Mouse (Mus musculus): ENCODE results near the gene Isl2.

Gene Isl2

GRCm38 (mm10) chr9:55538377-55538776 lies at the start of gene Isl2:
TSS of gene Isl2 (plus strand) at chr9:55538672.
- no peak for DNase-seq (ENCODE audit: low spot score in 2 of 2)

GRCm38 (mm10) chr9:55507922-55508321 lies 30.6 kb upstream of the Isl2 start:
- DNase-seq (ENCODE audit: low spot score in 2 of 2): no peak

DNA sequence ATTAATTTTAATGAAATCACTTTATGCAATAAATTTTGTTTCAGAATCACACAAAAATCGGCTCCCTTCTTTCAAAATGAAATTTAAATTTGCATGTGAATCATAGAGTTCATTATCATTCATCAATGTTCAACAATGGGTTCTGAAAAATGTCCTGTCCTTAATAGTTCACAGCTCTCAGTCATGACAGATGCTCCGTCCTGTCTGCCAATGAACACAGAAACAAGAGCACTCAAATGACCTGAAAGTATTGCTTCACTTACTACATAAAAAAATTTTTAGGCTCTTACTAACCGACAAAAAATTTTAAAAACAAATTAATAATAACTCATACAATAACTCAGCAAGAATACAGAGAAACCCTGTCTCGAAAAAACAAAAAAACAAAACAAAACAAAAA lies 29.8 kb upstream of the Isl2 start:
- DNase-seq (ENCODE audit: low spot score in 2 of 2): no peak

DNA sequence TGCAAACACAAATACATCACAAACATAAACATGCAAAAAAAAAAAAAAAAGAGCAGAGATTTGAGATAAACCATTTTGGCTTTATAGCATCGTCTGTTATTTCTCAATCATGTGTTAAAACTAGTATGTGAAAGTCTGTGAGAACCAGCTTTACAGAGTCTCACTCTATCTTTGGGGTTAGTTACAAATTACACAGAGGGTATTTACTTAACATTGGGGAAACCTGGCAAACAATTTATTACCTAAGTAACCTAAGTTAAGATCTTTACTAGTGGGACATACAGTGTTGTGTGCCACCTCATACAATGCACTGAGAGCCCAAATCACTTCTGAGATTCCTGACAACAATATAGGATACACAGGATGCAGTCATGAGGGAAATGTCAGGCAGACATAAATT lies 28.7 kb upstream of the Isl2 start:
- DNase-seq (ENCODE audit: low spot score in 2 of 2): no peak

- no peak for DNase-seq (ENCODE audit: low spot score in 2 of 2)
Measured at GRCm38 (mm10) chr9:55510651-55511235, 27.7 kb upstream of the Isl2 start.

- peak in 1 of 2 experiments; percentile 67 for DNase-seq (ENCODE audit: low spot score in 2 of 2)
Measured at GRCm38 (mm10) chr9:55511521-55511993, 26.9 kb upstream of the Isl2 start.

DNA sequence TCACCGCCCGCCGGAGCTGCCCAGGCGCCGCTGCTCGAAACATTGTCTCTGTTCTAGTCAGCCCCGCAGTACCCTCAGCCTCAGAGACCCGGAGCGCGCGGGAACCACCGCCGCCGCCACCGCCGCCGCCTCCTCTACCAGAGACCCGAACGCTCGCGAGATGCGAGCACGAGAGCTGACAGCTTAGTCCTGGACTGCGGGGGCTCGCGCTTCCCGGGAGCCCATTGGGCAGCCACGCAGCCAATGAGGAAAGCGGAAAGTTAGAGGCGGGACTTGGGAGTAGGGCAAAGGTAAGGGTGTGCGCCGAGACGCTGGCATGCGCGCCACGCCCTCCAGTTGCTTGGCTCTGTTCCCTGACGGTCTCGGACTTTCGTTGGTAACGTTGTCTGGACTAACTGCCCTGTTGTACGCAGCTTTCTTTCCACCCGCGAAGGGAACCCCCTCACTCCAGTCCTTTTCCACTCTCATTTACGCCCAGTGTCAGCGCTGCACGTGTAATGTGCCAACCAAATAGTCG lies 26.4 kb upstream of the Isl2 start, which contains the start of gene Etfa:
Gene Etfa (minus strand): TSS at position 217 of the 517 bp plus-strand sequence.
- peak; percentile 92 to 94 for DNase-seq (ENCODE audit: low spot score in 2 of 2)

DNA sequence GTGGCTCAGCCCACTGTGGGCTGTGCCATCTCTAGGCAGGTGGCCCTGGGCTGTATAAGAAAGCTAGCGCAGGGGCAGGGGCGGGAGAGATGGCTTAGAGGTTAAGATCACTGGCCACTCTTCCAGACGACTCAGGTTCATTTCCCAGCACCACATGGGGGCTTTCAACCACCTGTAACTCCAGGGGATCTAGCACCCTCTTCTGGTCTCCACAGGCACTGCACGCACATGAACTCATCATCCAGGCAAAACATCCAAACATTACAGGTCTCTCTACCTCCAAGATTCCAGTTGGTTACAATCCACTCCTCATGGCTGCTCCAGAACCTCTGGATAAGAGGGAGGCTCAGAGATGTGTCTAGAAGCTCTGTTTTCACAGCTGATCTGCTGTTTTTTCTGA lies 12.8 kb upstream of the Isl2 start:
- DNase-seq (ENCODE audit: low spot score in 2 of 2): no peak

DNA sequence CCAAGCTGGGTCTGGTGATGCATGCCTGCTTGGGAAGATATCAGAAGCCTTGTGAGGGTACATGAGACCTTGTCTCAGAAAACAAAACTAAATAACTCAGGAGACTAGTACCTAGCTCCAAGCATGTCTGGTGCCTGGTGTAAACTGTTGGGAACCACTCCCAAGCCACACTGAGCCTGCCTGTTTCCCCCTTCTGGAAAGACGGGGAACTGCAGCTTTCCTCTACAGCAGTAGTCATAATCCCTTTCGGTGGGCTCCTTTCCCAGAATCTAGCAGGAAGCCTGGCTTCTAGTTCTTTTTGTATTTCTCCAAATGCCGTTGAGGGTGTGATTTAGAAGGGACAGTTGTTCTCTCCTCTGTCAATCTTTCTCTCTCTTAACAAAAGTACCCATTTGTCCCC lies 2.6 kb upstream of the Isl2 start:
- peak in 1 of 2 experiments; percentile 32 for DNase-seq (ENCODE audit: low spot score in 2 of 2)

DNA sequence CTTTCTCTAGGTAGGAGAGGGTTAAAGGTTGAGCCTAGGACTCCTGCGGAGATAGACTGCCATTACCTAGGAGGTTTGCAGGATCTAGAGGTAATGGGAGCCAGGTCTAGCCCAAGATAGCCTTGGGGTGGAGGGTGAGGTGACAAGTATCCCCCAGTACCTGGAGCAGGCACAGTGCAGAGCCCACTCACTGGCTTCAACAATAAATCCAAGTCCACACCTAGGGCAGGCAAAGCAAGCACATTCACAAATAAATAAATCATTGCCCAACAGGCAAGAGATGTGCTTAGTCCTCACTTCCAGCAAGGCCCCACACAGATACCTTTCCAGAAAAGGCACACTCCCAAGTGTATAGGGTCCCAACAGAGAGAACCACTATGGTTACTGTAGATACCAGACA lies 534 bp downstream of the Isl2 start:
- DNase-seq (ENCODE audit: low spot score in 2 of 2): no peak

DNA sequence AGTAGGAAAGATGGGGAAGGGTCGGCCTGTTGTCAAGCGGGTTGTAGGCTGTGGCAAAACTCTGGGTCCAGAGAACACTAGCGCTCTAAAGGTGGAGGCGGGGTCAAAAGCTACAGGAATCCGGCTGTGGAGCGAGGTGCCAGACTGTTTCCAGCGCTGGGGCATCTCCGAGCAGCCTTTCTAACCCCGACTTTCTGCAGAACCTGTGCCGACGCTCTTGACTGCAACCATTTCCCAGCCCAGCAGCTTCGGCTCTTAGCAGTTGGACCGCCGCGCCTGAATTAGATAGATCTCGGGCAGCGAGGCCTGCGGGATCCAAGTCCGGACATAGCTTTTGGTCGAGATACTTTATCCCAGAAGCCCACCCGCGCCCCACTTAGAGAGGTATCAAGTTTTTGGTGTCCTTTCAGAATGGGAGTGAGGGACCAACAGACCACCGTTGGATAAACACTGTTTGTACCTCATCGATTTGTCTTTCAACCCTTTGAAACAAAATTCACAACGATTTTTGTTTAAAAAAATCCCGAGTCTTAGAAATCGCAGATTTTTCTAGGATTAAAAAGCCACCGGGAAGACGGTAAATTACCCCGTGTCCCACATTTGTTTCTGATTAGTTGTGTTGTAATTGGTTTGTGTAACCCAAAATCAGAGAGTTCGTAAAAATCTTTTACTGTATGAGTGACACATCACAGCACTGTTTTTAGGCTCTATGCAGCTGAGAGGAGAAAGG lies 1.4 kb downstream of the Isl2 start:
- DNase-seq (ENCODE audit: low spot score in 2 of 2): no peak

DNA sequence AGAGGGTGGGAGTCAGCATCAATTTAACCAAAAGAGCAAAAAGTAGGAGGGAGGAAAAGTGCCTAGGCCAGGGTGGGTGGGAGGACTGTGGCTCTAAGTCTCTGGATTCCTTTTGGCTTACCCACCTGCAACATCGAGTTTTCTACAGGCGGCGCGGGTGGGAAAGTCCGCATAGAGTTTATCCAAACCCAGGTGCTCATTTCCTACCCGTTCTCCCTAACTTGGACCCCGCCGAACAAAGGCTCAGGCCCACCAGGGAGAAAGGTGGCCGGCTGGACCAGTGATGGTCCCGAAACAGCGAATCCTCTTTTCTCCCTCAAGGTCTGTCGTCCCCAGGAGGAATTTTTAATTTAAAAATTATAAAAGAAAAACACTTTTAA lies 1.9 kb downstream of the Isl2 start:
- DNase-seq (ENCODE audit: low spot score in 2 of 2): no peak

DNA sequence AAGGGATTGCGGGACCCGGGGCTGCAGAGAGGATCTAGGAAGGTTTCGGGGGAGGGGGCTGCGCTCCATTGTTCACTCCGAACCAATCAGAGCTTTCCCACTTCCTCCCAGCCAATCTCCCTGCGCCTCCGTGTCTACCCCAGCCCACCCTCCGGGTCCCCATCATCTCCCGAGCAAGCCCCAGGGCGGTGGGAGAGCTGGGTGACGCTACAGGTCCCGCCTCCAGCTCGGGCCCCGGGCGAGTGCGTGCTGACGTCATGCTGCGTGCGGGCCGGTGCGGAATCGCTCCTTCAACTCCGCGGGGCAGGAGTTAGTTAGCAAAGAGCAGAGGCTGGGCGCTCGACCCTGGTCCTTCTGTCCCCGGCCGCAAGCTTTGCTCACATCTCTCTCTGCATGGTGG lies 2.4 kb downstream of the Isl2 start:
- DNase-seq (ENCODE audit: low spot score in 2 of 2): peak in 1 of 2 experiments; percentile 47

DNA sequence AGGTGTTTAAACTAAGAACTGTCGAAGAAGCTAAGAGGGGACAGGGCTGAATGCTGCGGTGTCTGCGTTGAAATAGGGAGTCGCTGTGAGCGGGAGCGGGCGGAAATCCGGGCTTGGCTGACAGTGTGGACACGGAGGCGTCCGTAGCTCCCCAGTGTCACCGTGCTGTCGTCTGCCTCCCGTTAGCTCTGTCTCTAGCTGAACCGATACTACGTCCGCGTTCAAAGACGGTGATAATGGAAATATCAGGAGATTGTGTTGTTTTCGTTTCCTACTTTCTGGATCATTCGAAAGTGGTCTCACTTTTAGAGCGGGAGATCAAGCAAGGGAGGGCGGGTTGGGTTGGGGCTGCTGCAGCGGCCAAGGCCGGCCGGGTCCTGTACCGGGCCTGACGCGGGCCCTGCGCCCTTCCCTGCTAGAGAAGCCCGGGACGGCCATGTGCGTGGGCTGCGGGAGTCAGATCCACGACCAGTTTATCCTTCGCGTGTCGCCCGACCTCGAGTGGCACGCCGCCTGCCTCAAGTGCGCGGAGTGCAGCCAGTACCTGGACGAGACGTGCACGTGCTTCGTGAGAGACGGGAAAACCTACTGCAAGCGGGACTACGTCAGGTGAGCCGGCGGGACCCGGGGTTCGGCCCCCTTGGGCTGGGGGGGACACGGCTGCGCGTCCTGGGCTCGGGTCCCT lies 3.4 kb downstream of the Isl2 start:
- DNase-seq (ENCODE audit: low spot score in 2 of 2): no peak

DNA sequence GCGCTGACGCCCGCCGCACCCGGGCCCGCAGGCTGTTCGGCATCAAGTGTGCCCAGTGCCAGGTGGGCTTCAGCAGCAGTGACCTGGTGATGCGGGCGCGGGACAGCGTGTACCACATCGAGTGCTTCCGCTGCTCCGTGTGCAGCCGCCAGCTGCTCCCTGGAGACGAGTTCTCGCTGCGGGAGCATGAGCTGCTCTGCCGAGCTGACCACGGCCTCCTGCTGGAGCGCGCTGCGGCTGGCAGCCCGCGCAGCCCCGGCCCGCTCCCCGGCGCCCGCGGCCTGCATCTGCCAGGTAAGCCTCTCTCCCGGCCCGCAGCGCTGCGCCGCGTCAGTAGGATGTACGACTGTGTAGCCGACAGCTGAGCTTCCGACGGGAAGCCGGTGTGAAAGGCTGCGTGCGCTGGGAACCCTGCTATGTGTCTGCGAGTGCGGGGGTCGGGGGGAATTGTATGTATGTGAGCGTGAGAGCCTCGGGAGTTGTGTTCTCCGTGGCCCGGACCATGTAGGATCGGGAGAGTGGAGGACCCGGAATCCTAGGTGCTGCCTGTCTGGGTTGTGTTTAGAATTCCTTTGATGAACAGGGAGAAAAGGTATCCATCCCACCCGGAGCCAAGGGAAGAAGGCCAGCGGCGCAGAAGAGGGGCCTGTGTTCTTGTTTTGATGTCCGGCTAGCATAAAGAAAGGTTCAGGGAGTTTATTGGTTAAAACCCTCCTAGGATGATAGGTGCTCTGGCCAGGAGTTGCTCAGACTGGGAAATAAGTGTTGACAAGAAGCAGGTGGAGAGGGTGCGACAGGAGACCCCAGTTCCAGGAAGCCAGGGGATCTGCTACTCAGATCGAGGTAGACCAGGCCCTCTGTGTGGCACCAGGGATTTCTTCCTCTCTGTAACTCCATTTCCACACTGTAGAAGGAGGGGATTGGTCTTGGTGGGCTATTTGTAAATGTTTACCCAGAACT lies 4.2 kb downstream of the Isl2 start:
- DNase-seq (ENCODE audit: low spot score in 2 of 2): no peak

DNA sequence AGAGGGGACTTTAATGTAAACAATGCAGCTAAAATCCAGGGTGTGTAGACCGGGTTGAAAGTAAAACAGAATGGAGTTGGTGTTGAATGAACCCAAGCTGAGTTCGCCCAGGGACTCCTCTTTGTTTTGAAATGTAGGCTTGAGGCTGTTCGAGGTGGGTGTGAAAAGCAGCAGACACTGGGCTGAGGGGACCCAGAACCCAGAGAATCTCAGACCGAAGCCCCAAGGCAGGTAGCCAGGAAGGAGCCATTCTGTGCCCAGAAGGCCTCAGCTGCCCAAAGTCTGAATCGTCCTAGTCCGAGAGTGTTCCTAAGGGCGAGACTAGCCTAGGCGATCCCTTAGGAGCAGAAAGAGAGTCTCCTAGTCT lies 4.8 kb downstream of the Isl2 start:
- no peak for DNase-seq (ENCODE audit: low spot score in 2 of 2)

DNA sequence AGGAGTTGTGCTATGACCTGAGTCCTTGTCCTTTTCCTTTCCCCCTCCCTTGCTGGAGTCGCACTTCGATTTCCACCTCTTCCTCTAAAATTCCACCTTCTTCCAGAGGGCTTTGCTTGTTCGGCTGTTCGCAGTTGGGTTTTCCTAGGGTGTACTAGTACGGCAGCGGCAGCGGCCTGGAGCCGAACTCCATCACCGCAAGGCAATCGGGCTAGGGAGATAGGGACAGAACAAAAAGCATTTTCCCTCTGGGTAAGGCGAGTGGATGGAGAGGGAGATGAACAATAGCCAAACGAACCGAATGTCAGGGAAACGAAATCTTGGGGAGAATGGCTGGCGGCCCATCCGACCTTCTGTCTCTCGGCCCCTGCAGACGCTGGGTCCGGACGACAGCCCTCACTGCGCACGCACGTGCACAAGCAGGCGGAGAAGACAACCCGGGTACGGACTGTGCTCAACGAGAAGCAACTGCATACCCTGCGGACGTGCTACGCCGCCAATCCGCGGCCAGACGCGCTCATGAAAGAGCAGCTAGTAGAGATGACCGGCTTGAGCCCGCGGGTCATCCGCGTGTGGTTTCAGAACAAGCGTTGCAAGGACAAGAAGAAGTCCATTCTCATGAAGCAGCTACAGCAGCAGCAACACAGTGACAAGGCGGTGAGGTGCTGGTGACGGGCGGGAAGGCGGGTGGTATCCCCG lies 5.4 kb downstream of the Isl2 start:
- peak in 1 of 2 experiments; percentile 23 for DNase-seq (ENCODE audit: low spot score in 2 of 2)

DNA sequence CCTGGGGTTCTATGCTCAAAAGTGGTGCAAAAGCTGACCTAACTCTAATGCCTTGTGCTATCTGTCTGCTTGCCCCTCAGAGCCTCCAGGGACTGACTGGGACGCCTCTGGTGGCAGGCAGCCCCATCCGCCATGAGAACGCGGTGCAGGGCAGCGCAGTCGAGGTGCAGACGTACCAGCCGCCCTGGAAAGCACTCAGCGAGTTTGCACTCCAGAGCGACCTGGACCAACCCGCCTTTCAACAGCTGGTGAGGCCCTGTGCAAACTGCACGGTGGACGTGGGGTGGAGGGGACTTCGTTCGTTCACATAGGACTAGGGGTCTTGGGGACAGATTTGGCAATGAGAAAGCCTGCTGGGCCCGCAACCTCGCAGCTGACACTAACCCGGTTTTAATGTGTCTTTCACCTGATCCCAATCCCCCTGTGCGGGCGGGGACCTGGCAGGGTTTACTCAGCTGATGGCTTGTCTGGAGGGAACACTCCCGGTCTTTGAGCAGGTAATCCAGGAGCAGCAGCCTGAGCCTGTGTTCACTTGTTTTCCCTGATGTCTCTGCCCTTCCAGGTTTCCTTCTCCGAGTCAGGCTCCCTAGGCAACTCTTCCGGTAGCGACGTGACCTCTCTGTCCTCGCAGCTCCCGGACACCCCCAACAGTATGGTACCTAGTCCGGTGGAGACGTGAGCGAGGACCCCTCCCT lies 6.5 kb downstream of the Isl2 start:
- peak in 1 of 2 experiments; percentile 28 for DNase-seq (ENCODE audit: low spot score in 2 of 2)

DNA sequence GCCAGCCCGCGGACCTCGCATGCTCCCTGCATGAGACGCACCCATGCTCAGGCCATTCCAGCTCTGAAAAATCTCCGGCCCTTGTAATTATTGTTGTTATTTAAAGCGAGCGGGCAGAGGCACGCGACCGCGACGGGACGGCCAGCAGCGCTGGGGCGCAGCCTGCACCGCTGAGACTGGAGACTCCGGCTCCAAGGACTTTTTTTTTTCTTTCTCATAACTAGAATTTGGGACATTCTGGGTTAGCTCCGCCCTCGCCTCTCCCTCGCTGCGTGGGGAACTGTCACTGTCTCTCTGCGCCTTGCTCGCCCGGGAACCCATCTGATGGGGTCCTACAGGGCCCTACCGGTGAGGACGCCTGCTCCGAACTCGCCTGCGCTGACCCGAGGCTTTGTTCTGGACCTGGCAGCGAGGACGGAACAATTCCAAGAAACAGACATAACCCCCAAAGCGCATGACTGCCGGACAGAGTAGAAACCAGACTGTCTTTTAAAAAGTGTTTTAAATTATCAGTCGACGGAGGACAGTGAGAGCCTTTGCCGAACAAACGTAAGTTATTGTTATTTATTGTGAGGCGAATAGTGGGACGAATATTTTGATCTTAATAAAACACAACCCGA lies 7.2 kb downstream of the Isl2 start:
- no peak for DNase-seq (ENCODE audit: low spot score in 2 of 2)
